Mouse (Mus musculus) stomach, embryonic 15.5 days (tissue): Measurements from ENCODE around the gene Mrps11. TPM values are rescaled to one million over a fixed set of nuclear protein-coding genes. Genes with fewer than 3 reads are reported as not detected.

ENCODE experiments used
- ATAC-seq: fragments of 200-750 bp; cut with Nextera tagmentation; 2 replicates; pipeline ENCODE4 v1.8.0; 2017; ENCODE audit warnings: low read depth, moderate number of reproducible peaks, moderate TSS enrichment; ENCODE audit not compliant: insufficient read depth, low FRiP score
- H3K27ac ChIP-seq: fragments of 300-500 bp; sonication (generic); 2 replicates; pipeline ENCODE4 v1.5.1; 2015; ENCODE audit warnings: mild to moderate bottlenecking, inconsistent platforms
- H3K27me3 ChIP-seq: fragments of 300-500 bp; sonication (generic); replicated peaks from 2 replicates; pipeline ENCODE4 v1.6.1; 2015; ENCODE audit warnings: inconsistent platforms
- H3K36me3 ChIP-seq: fragments of 300-500 bp; sonication (generic); 2 replicates; pipeline ENCODE4 v1.6.1; 2015; ENCODE audit warnings: inconsistent platforms
- H3K4me1 ChIP-seq: fragments of 300-500 bp; sonication (generic); 2 replicates; pipeline ENCODE4 v1.6.1; 2015; ENCODE audit warnings: inconsistent platforms
- H3K4me2 ChIP-seq: fragments of 300-500 bp; sonication (generic); 2 replicates; pipeline ENCODE4 v1.6.1; 2015; ENCODE audit warnings: mild to moderate bottlenecking, inconsistent platforms
- H3K4me3 ChIP-seq: fragments of 300-500 bp; sonication (generic); replicated peaks from 2 replicates; pipeline ENCODE4 v1.5.1; 2015; ENCODE audit warnings: inconsistent platforms
- H3K9ac ChIP-seq: fragments of 300-500 bp; sonication (generic); 2 replicates; pipeline ENCODE4 v1.6.1; 2015; ENCODE audit warnings: inconsistent platforms
- H3K9me3 ChIP-seq: fragments of 300-500 bp; sonication (generic); 2 replicates; pipeline ENCODE4 v1.6.1; 2016; ENCODE audit warnings: inconsistent platforms
- WGBS: fragments of 180-500 bp; shearing (Covaris S2); methylation state at CpG from one replicate; pipeline ENCODE4 v1.1.7; 2015; 5-methylcytosine and 5-hydroxymethylcytosine counted together
- polyA plus RNA-seq: library from polyadenylated mRNA; unstranded; fragments of >200 nt; fragmentation: Nextera tagmentation; extraction: Ambion mirVana; gene quantifications from 2 replicates; pipeline ENCODE4 v1.2.1, GENCODE M21; 2015

The Mrps11 gene
- polyA plus RNA-seq, 1 experiment from 2014 or later = 62.2 TPM

- H3K4me2 ChIP-seq = peak overlapping the region; percentile 10; the same call in 1 of the 2 replicates
- no peaks in the 10 kb centered on the region for H3K9me3 ChIP-seq
- ATAC-seq = peak; percentile 43; the same call in 1 of the 2 replicates
- no peak overlapping the region for H3K9ac ChIP-seq
- H3K27me3 ChIP-seq = no peaks in the 10 kb centered on the region
- no peaks in the 10 kb centered on the region for H3K36me3 ChIP-seq
- no peak overlapping the region for H3K27ac ChIP-seq
- no peak overlapping the region for H3K4me3 ChIP-seq
- WGBS = 21% methylated on average over 18 of the region's 18 CpGs
- no peaks in the 10 kb centered on the region for H3K4me1 ChIP-seq
Measured at GRCm38 (mm10) chr7:78766019-78766683, 16.8 kb upstream of the Mrps11 start.

- Histone ChIP-seq H3K27me3 (no peaks in the 10 kb centered on the region), H3K9me3 (no peaks in the 10 kb centered on the region), H3K36me3 (peaks cover 1% of the 10 kb centered on the region; the same call in 1 of the 2 replicates), H3K9ac (no peak overlapping the region), H3K4me3 (no peak overlapping the region), H3K4me2 (no peak overlapping the region), H3K4me1 (no peaks in the 10 kb centered on the region), H3K27ac (no peak overlapping the region)
- 90% methylated on average over 12 of the region's 12 CpGs for WGBS
- ATAC-seq = no peak
Measured at GRCm38 (mm10) chr7:78767929-78768531, 14.9 kb upstream of the Mrps11 start.

- Histone ChIP-seq H3K9ac (no peak overlapping the region), H3K27ac (peak overlapping the region; percentile 19; the same call in 1 of the 2 replicates), H3K4me3 (no peak overlapping the region), H3K36me3 (peaks cover 11% of the 10 kb centered on the region), H3K4me1 (no peaks in the 10 kb centered on the region), H3K4me2 (no peak overlapping the region), H3K9me3 (no peaks in the 10 kb centered on the region), H3K27me3 (no peaks in the 10 kb centered on the region)
- 21% methylated on average over 7 of the region's 7 CpGs for WGBS
- peak; percentile 46; the same call in 1 of the 2 replicates for ATAC-seq
Measured at GRCm38 (mm10) chr7:78769075-78769652, 13.8 kb upstream of the Mrps11 start.

- H3K27me3 ChIP-seq = no peaks in the 10 kb centered on the region
- no peak overlapping the region for H3K27ac ChIP-seq
- no peak overlapping the region for H3K4me2 ChIP-seq
- peaks cover 24% of the 10 kb centered on the region for H3K36me3 ChIP-seq
- H3K9me3 ChIP-seq = no peaks in the 10 kb centered on the region
- H3K4me3 ChIP-seq = no peak overlapping the region
- H3K4me1 ChIP-seq = no peaks in the 10 kb centered on the region
- WGBS = 83% methylated on average over 5 of the region's 5 CpGs
- no peak for ATAC-seq
- H3K9ac ChIP-seq = no peak overlapping the region
Measured at GRCm38 (mm10) chr7:78770936-78771335, 12.0 kb upstream of the Mrps11 start.

GRCm38 (mm10) chr7:78778741-78779140 is 4.2 kb upstream of the Mrps11 start:
- no peak overlapping the region for H3K4me3 ChIP-seq
- H3K27ac ChIP-seq = no peak overlapping the region
- no peak overlapping the region for H3K9ac ChIP-seq
- H3K27me3 ChIP-seq = no peaks in the 10 kb centered on the region
- peaks cover 22% of the 10 kb centered on the region for H3K36me3 ChIP-seq
- no peaks in the 10 kb centered on the region for H3K9me3 ChIP-seq
- no peak overlapping the region for H3K4me2 ChIP-seq
- H3K4me1 ChIP-seq = peaks cover 3% of the 10 kb centered on the region; the same call in 1 of the 2 replicates
- no peak for ATAC-seq
- WGBS = 93% methylated on average over 5 of the region's 5 CpGs

GRCm38 (mm10) chr7:78785906-78786305 is 3.0 kb downstream of the Mrps11 start:
- Histone ChIP-seq H3K9me3 (no peaks in the 10 kb centered on the region), H3K36me3 (peaks cover 13% of the 10 kb centered on the region; the same call in 1 of the 2 replicates), H3K4me1 (peaks cover 8% of the 10 kb centered on the region; the same call in 1 of the 2 replicates), H3K27ac (no peak overlapping the region), H3K4me3 (no peak overlapping the region), H3K9ac (no peak overlapping the region), H3K27me3 (no peaks in the 10 kb centered on the region), H3K4me2 (no peak overlapping the region)
- ATAC-seq = no peak
- 69% methylated on average over 5 of the region's 5 CpGs for WGBS

GRCm38 (mm10) chr7:78787793-78788380 is 5.0 kb downstream of the Mrps11 start:
- ATAC-seq = no peak
- Histone ChIP-seq H3K9ac (no peak overlapping the region), H3K4me2 (no peak overlapping the region)

GRCm38 (mm10) chr7:78791359-78792222 is 8.7 kb downstream of the Mrps11 start:
- Histone ChIP-seq H3K27me3 (no peaks in the 10 kb centered on the region), H3K4me3 (no peak overlapping the region), H3K9ac (no peak overlapping the region), H3K4me1 (no peaks in the 10 kb centered on the region), H3K36me3 (peaks cover 13% of the 10 kb centered on the region), H3K9me3 (no peaks in the 10 kb centered on the region), H3K4me2 (no peak overlapping the region), H3K27ac (no peak overlapping the region)
- ATAC-seq = 0 out of 2 replicates have a peak, but pooled peaks have one; percentile 19
- 81% methylated on average over 15 of the region's 15 CpGs for WGBS

More at GRCm38 (mm10) chr7:78787793-78788380, 5.0 kb downstream of the Mrps11 start:
- Histone ChIP-seq H3K4me1 (peaks cover 8% of the 10 kb centered on the region; the same call in 1 of the 2 replicates), H3K9me3 (no peaks in the 10 kb centered on the region), H3K4me3 (no peak overlapping the region), H3K27ac (no peak overlapping the region), H3K36me3 (peaks cover 17% of the 10 kb centered on the region), H3K27me3 (no peaks in the 10 kb centered on the region)
- WGBS = 87% methylated on average over 12 of the region's 12 CpGs

- H3K4me2 ChIP-seq = no peak overlapping the region
- no peak overlapping the region for H3K4me3 ChIP-seq
- H3K4me1 ChIP-seq = no peaks in the 10 kb centered on the region
- no peak overlapping the region for H3K9ac ChIP-seq
- H3K27ac ChIP-seq = no peak overlapping the region
- H3K9me3 ChIP-seq = no peaks in the 10 kb centered on the region
- peaks cover 11% of the 10 kb centered on the region for H3K36me3 ChIP-seq
- no peak for ATAC-seq
- 80% methylated on average over 13 of the region's 13 CpGs for WGBS
- H3K27me3 ChIP-seq = no peaks in the 10 kb centered on the region
Measured at GRCm38 (mm10) chr7:78793895-78794570, 11.1 kb downstream of the Mrps11 start.

- Histone ChIP-seq H3K27ac (no peak overlapping the region), H3K27me3 (no peaks in the 10 kb centered on the region), H3K4me3 (no peak overlapping the region), H3K36me3 (peaks cover 10% of the 10 kb centered on the region), H3K9ac (no peak overlapping the region), H3K4me1 (no peaks in the 10 kb centered on the region), H3K4me2 (no peak overlapping the region), H3K9me3 (no peaks in the 10 kb centered on the region)
- ATAC-seq = no peak
- 68% methylated on average over 6 of the region's 6 CpGs for WGBS
Measured at GRCm38 (mm10) chr7:78794571-78795092, 11.7 kb downstream of the Mrps11 start.

GRCm38 (mm10) chr7:78796624-78797023 is 13.7 kb downstream of the Mrps11 start:
- Histone ChIP-seq H3K27ac (no peak overlapping the region), H3K27me3 (no peaks in the 10 kb centered on the region), H3K9me3 (no peaks in the 10 kb centered on the region), H3K4me2 (no peak overlapping the region), H3K9ac (no peak overlapping the region), H3K36me3 (no peaks in the 10 kb centered on the region), H3K4me1 (no peaks in the 10 kb centered on the region), H3K4me3 (no peak overlapping the region)
- 80% methylated on average over 3 of the region's 3 CpGs for WGBS
- no peak for ATAC-seq
